Mouse (Mus musculus) embryo, embryonic 11.5 days (tissue): Measurements from ENCODE around the gene Gabra5.

ENCODE experiments used
- DNase-seq: peaks from one replicate; pipeline ENCODE4 v3.0.0-alpha.2; 2012; ENCODE audit warnings: low read depth, low spot score

Gene Gabra5

DNA sequence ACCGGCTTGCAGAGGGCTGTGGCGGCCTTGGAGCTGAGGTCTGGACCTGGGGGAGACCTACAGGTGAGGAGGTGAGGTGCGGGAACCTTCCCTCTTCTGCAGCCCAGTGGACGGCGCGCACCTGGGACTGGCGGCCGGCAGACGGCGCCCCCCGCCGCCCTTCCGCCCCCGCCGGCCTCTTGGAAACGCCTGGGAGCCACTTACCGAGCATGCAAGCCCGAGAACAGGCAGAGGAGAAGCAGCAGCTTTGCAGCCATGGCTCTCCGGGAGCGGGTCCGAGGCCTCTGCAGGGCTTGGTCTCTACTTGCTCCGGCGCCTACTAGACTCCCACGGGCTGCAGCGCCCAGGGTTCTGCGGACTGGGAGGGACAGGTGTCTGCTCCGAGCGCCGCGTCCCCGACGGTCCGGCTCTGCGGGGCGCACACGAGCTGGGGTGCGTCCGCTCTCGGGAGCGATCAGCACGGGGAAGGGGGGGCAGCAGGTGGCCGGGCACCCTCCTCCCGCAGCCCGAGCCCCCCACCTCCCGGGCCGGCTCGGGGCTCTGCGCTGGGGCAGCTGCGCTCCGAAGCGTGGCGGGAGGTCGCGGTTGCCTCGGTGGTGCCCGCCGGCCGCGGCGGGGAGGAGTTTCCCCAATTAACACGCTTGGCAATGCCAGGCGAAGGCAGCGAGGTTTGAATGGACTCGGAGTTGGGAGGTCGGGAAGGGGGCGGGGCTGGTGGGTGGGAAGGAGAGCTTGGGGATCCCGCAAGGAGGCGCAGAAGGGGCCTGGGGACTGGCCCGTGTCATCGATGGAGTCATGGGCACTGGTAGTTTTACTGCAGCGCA, 123.1 kb downstream of the Gabra5 start, which contains the start of gene Gabrg3:
Gene Gabrg3, minus strand, starts transcription at position 672 of the 824 bp plus-strand sequence.
- no peak for DNase-seq

DNA sequence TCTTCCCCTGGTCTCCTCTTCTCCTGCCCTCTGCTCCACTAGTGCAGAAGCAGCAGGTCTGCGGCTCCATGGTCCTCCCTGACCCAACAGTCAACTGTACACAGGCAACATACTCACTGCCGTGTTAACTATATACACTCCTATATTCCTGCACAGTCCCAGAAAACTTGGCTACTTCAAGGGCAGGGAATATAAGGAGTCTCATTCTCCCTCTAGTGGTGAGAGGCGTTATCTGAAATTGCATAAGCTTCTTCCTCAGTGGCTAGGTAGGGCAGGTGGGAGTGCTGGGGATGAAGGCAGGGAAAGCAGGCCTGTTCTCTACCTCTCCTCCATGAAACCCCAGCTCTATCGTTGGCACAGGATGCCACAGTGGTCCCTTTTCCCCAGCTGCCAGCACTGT, 125.7 kb downstream of the Gabra5 start:
- peak; percentile 36 for DNase-seq

DNA sequence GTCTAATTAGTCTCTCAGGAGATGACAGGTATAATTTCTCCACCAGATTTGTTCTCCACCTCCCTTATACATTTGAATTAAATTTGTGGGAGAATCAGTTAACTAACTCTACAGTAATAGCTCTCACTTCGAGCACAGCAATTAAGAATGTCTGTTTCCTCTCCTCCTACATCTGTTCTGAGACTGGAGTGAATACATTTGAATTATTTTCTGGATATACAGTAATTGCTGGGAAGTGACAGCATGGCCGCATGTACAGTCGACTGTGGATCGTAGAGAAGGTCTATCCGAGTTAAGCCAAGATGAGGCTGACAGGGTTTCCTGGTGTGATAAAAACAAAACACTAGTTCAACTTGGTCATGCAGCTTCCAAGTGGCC, 143.9 kb downstream of the Gabra5 start:
- DNase-seq = no peak

DNA sequence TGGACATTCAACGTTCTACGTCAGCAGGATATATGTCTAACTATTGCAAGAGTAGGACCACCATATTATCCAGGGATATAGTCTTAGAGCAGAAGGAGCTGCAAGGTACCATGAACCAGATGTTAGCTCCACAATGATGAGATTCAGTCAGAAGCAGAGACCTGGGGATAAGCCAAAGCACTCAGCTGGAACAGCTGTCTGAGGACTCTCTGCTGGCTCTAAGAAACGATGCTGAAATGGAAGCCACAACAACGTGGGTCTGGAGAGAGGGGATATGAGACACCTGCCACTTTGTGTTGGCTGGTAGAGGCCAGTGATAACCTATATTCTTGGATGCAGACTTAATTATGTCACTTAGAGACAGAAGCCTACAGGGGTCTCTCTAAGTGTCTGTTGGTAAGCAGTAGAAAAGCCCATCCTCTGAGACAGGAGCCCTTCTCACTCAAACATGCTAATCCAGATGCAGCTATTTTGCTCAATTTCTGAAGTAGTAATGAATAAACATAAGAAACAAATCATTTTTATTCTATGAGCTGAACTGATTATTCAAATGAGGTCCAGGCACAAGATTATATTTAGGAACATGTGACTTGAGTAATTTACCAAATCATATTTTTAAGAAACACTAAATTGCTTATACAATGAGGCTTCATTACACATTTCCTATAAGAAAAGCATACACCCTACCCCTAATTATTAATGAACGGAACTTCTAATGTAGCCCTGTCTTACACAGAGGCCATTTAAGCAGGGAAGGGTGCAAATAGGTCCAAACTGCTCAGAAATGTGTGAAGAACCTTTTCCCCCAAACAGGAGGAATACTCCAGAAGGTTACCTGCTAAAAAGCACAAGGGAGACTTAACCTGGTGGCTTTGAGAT, 144.5 kb downstream of the Gabra5 start:
- no peak for DNase-seq

DNA sequence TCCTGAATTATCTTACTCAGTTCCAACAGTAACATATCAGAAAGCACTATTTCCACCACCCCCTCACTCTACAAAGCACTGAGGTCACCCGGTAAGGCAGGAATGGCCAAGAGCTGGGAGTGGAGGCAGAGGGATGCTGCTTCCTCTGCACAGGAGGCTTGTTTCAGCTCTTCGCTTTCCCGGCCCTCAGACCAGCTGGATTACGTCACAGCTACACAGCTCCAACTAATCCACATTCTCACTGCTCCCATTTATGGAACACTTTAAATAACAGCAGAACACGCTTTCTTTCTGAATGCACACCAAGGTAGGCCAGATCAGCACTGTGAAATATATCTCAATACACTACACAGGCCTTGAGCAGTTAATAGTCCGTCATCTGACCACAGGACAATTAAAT, 146.0 kb downstream of the Gabra5 start:
- no peak for DNase-seq

DNA sequence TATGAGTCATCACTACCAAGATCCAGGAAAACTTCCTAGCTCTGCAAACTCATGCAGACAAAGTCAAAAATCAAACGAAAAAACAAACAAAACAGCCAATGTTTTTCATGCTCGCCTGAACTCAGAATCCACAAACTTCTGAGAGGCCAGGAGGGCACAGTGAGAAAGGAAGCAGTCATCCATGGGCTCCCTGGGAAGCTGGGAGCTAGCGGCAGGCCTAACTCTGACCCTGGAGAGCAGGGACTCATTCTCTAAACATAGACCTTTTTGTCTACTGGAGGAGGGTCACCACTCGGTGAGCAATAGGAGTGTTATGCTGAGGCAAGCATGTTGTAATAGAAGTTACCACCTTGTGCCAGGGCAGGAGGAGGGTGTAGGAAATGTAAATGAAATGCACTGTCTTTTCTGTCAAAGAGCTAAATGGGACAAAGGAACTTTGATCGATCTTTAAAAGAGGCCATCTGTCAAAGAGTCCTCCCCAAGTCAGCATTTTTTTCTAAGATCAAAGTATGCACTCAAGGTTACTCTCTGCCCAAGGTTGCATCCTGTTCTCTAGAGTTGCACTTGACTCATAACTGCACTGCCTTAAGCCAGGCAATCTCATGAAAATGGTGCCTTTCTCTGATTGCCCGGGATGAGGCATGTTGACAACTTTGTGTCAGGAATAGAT, 151.9 kb downstream of the Gabra5 start:
- no peak for DNase-seq
